Mouse (Mus musculus): ENCODE data around the gene Wfdc3. TPM values are rescaled to one million over a fixed set of nuclear protein-coding genes. Genes with fewer than 3 reads are reported as not detected.

Gene Wfdc3
- polyA plus RNA-seq, 1 experiment from 2014 or later, result 0.44 TPM

DNA sequence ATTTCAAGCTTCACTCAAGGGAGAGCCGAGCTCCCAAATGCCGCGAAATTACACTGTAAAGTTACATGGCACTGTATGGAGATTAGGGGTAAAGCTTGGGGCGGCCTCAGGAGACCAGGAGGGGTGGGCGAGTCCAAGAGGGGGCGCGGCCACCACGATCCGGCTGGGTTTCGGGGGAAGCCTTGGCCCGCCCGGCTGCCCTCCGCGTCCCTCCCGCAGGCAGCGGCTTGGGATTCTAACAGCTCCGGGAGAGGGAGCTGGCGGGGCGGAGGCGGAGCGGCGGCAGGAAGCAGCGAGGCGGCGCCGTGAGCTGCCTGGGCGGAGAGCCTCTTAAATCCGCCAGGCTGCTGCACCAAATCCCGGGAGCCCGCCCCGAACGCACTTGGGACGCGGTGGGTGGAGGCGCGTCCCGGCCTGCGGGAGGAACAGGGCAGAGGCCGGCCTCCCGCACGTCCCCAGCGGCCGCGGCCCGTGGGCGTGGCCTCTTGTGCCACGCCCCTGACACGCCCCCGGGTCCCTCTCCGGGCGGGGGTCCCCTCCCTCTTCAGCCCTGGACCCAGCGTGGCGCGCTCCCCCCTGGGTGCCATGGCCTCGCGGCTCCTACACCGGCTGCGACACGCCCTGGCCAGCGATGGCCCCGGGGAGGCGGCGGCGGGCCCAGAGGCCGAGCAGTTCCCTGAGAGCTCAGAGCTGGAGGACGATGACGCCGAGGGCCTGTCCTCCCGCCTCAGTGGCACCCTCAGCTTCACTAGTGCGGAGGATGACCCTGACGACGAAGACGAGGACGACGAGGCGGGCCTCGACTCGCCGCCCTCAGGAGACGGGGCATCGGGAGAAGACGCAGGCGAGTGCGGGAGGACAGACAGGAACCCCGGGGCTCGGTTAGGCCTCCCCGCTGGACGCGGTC, 40.0 kb upstream of the Wfdc3 start, which contains the start of gene Snx21:
Snx21 (plus strand) TSS at position 343 of the 907 bp plus-strand sequence.
- peak within 1 kb of the TSS; percentile 71 for H3K9ac ChIP-seq
- no peaks in the 10 kb centered on the region for H3K9me3 ChIP-seq
- no peaks in the 10 kb centered on the region for H3K4me1 ChIP-seq
- 0 out of 2 replicates have a peak within 1 kb of the TSS, but pooled peaks have one; percentile 17 for H3K27ac ChIP-seq
- H3K4me3 ChIP-seq, result peak within 1 kb of the TSS; percentile 60
- peaks cover 3% of the 10 kb centered on the region; the same call in 1 of the 2 replicates for H3K36me3 ChIP-seq
- peak within 1 kb of the TSS; percentile 93 for H3K4me2 ChIP-seq (replicated peaks)
- peak; percentile 85 for ATAC-seq (ENCODE audit: low FRiP score, low read depth)
- whole genome bisulfite sequencing, result under 1% methylated on average over 84 of the region's 89 CpGs
- no peaks in the 10 kb centered on the region for H3K27me3 ChIP-seq (replicated peaks)

GRCm38 (mm10) chr2:164784869-164785420, 39.2 kb upstream of the Wfdc3 start:
- 12% methylated on average over 7 of the region's 7 CpGs for WGBS
- H3K4me1 ChIP-seq, result no peaks in the 10 kb centered on the region

GRCm38 (mm10) chr2:164783926-164784581, 38.3 kb upstream of the Wfdc3 start:
- Histone ChIP-seq H3K9ac (no peak overlapping the region), H3K4me3 (no peak overlapping the region), H3K4me1 (no peaks in the 10 kb centered on the region), H3K27ac (no peak overlapping the region), H3K27me3 (replicated peaks) (no peaks in the 10 kb centered on the region), H3K9me3 (no peaks in the 10 kb centered on the region), H3K36me3 (peaks cover 2% of the 10 kb centered on the region; the same call in 1 of the 2 replicates), H3K4me2 (replicated peaks) (no peak overlapping the region)
- ATAC-seq (ENCODE audit: low FRiP score, low read depth), result no peak
- WGBS, result 79% methylated on average over 7 of the region's 7 CpGs

More at GRCm38 (mm10) chr2:164784869-164785420, 39.2 kb upstream of the Wfdc3 start:
- ATAC-seq (ENCODE audit: low FRiP score, low read depth), result no peak
- no peaks in the 10 kb centered on the region for H3K9me3 ChIP-seq
- H3K4me3 ChIP-seq, result peak overlapping the region; percentile 60
- peaks cover 3% of the 10 kb centered on the region; the same call in 1 of the 2 replicates for H3K36me3 ChIP-seq
- H3K27me3 ChIP-seq (replicated peaks), result no peaks in the 10 kb centered on the region
- no peak overlapping the region for H3K27ac ChIP-seq
- H3K4me2 ChIP-seq (replicated peaks), result peak overlapping the region; percentile 93
- peak overlapping the region; percentile 71; the same call in 1 of the 2 replicates for H3K9ac ChIP-seq

- Histone ChIP-seq H3K4me3 (no peak overlapping the region), H3K36me3 (no peaks in the 10 kb centered on the region), H3K4me2 (replicated peaks) (no peak overlapping the region), H3K27me3 (replicated peaks) (no peaks in the 10 kb centered on the region), H3K9me3 (no peaks in the 10 kb centered on the region), H3K27ac (no peak overlapping the region), H3K4me1 (no peaks in the 10 kb centered on the region), H3K9ac (no peak overlapping the region)
- ATAC-seq (ENCODE audit: low FRiP score, low read depth), result no peak
- WGBS, result 67% methylated on average over 4 of the region's 4 CpGs
Measured at GRCm38 (mm10) chr2:164781876-164782275, 36.1 kb upstream of the Wfdc3 start.

GRCm38 (mm10) chr2:164779481-164780086, 33.9 kb upstream of the Wfdc3 start, which contains the start of gene Tnnc2:
Gene Tnnc2 (minus strand): TSS chr2:164779967.
- Histone ChIP-seq H3K4me3 (no peak within 1 kb of the TSS), H3K4me2 (replicated peaks) (no peak within 1 kb of the TSS), H3K27ac (no peak within 1 kb of the TSS), H3K9me3 (no peaks in the 10 kb centered on the region), H3K27me3 (replicated peaks) (no peaks in the 10 kb centered on the region), H3K4me1 (no peaks in the 10 kb centered on the region), H3K9ac (no peak within 1 kb of the TSS), H3K36me3 (no peaks in the 10 kb centered on the region)
- no peak for ATAC-seq (ENCODE audit: low FRiP score, low read depth)
- WGBS, result 72% methylated on average over 8 of the region's 8 CpGs

DNA sequence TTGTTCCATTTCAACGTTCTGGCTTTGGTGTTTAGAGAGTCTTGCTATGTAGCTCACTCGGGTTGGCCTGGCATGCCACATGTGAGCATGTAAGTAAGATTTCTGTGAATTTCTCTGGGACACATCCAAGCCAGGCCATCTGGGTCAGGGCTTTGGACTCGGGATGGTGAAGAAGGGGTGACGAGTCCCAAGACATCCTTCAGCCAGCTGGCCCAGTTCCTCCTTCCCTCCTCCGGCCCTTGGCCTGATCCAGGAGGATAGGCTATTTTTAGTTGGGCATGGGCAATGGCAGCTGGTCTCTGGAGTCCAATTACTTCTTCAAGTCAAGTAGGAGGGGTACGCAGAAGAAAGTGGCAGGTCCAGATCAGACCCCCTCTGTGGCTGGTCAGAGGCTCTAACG, 33.1 kb upstream of the Wfdc3 start:
- H3K27ac ChIP-seq, result no peak overlapping the region
- no peaks in the 10 kb centered on the region for H3K4me1 ChIP-seq
- WGBS, result 87% methylated on average over 7 of the region's 7 CpGs
- H3K4me3 ChIP-seq, result no peak overlapping the region
- no peaks in the 10 kb centered on the region for H3K27me3 ChIP-seq (replicated peaks)
- no peak overlapping the region for H3K9ac ChIP-seq
- no peak overlapping the region for H3K4me2 ChIP-seq (replicated peaks)
- ATAC-seq (ENCODE audit: low FRiP score, low read depth), result no peak
- H3K36me3 ChIP-seq, result no peaks in the 10 kb centered on the region
- H3K9me3 ChIP-seq, result no peaks in the 10 kb centered on the region

DNA sequence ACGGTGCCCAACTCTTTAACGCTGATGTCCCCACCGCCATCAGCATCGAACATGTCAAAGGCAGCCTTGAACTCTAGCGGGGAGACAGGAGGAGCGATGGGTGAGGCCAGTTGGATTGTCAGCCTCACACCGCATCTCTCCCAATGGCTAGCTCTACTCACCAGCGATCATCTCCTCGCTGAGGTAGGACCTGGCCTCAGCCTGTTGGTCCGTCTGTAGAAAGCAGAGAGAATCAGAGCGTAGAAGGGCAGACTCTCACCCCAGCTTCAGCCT, 32.2 kb upstream of the Wfdc3 start:
- no peak for ATAC-seq (ENCODE audit: low FRiP score, low read depth)
- Histone ChIP-seq H3K4me3 (no peak overlapping the region), H3K9me3 (no peaks in the 10 kb centered on the region), H3K36me3 (no peaks in the 10 kb centered on the region), H3K4me1 (no peaks in the 10 kb centered on the region), H3K9ac (no peak overlapping the region), H3K4me2 (replicated peaks) (no peak overlapping the region), H3K27me3 (replicated peaks) (no peaks in the 10 kb centered on the region), H3K27ac (no peak overlapping the region)
- WGBS, result 92% methylated on average over 11 of the region's 11 CpGs

GRCm38 (mm10) chr2:164777246-164778014, 31.7 kb upstream of the Wfdc3 start:
- WGBS, result 83% methylated on average over 30 of the region's 30 CpGs
- H3K36me3 ChIP-seq, result 0 out of 2 replicates have a peak, but pooled peaks cover 1% of the 10 kb centered on the region
- no peak overlapping the region for H3K4me2 ChIP-seq (replicated peaks)
- no peaks in the 10 kb centered on the region for H3K4me1 ChIP-seq
- H3K9me3 ChIP-seq, result no peaks in the 10 kb centered on the region
- H3K9ac ChIP-seq, result no peak overlapping the region; the same call in 1 of the 2 replicates
- no peak overlapping the region for H3K4me3 ChIP-seq
- H3K27me3 ChIP-seq (replicated peaks), result no peaks in the 10 kb centered on the region
- H3K27ac ChIP-seq, result no peak overlapping the region
- ATAC-seq (ENCODE audit: low FRiP score, low read depth), result no peak

- no peak overlapping the region for H3K4me3 ChIP-seq
- peaks cover 7% of the 10 kb centered on the region; the same call in 1 of the 2 replicates for H3K36me3 ChIP-seq
- 66% methylated on average over 17 of the region's 17 CpGs for WGBS
- H3K27ac ChIP-seq, result no peak overlapping the region
- no peak overlapping the region for H3K4me2 ChIP-seq (replicated peaks)
- H3K4me1 ChIP-seq, result peaks cover 2% of the 10 kb centered on the region; the same call in 1 of the 2 replicates
- no peak overlapping the region for H3K9ac ChIP-seq
- H3K9me3 ChIP-seq, result no peaks in the 10 kb centered on the region
- H3K27me3 ChIP-seq (replicated peaks), result no peaks in the 10 kb centered on the region
- no peak for ATAC-seq (ENCODE audit: low FRiP score, low read depth)
Measured at GRCm38 (mm10) chr2:164776801-164777200, 31.1 kb upstream of the Wfdc3 start.

- no peak overlapping the region for H3K9ac ChIP-seq
- ATAC-seq (ENCODE audit: low FRiP score, low read depth), result no peak
- no peak overlapping the region for H3K27ac ChIP-seq
- H3K36me3 ChIP-seq, result peaks cover 14% of the 10 kb centered on the region
- H3K4me1 ChIP-seq, result peaks cover 9% of the 10 kb centered on the region
- no peaks in the 10 kb centered on the region for H3K9me3 ChIP-seq
- H3K27me3 ChIP-seq (replicated peaks), result no peaks in the 10 kb centered on the region
- no peak overlapping the region for H3K4me3 ChIP-seq
- 85% methylated on average over 6 of the region's 6 CpGs for WGBS
- H3K4me2 ChIP-seq (replicated peaks), result no peak overlapping the region
Measured at GRCm38 (mm10) chr2:164776130-164776529, 30.4 kb upstream of the Wfdc3 start.

- WGBS, result 92% methylated on average over 5 of the region's 5 CpGs
- Histone ChIP-seq H3K27ac (no peak overlapping the region), H3K4me2 (replicated peaks) (no peak overlapping the region), H3K9me3 (no peaks in the 10 kb centered on the region), H3K27me3 (replicated peaks) (no peaks in the 10 kb centered on the region), H3K4me1 (peaks cover 22% of the 10 kb centered on the region), H3K9ac (no peak overlapping the region), H3K36me3 (peaks cover 15% of the 10 kb centered on the region), H3K4me3 (no peak overlapping the region)
- ATAC-seq (ENCODE audit: low FRiP score, low read depth), result no peak
Measured at GRCm38 (mm10) chr2:164773989-164774364, 28.2 kb upstream of the Wfdc3 start.
